Mouse (Mus musculus): ENCODE measurements at regions not wholly inside any gene's neighbourhood (a gene's known extent, or its start where the extent isn't known, plus 50 kb on each side); places are given as distances from the start of the nearest gene placed in this dataset.

GRCm38 (mm10) chr11:31282136-31282535, 87.7 kb downstream of the Stc2 start:
- Histone ChIP-seq H3K9me3 (ENCODE audit: low read length) (no peaks in the 10 kb centered on the region), H3K27me3 (ENCODE audit: insufficient read depth, low read length) (no peaks in the 10 kb centered on the region), H3K4me3 (ENCODE audit: low read length) (no peak overlapping the region), H3K9ac (replicated peaks; ENCODE audit: low read length) (no peak overlapping the region), H3K27ac (no peak overlapping the region), H3K4me1 (ENCODE audit: insufficient read depth, low read length) (no peaks in the 10 kb centered on the region), H3K36me3 (ENCODE audit: insufficient read depth, low read length) (no peaks in the 10 kb centered on the region), H3K4me2 (ENCODE audit: low read depth, low read length) (no peak overlapping the region)
- DNase-seq (ENCODE audit: low spot score) (peak; percentile 26), ATAC-seq (no peak)
- no peak for TF ChIP-seq CTCF (IDR thresholded peaks at IDR 0.05; ENCODE audit: low read depth)
- 37% methylated on average over 2 of the region's 2 CpGs for WGBS

DNA sequence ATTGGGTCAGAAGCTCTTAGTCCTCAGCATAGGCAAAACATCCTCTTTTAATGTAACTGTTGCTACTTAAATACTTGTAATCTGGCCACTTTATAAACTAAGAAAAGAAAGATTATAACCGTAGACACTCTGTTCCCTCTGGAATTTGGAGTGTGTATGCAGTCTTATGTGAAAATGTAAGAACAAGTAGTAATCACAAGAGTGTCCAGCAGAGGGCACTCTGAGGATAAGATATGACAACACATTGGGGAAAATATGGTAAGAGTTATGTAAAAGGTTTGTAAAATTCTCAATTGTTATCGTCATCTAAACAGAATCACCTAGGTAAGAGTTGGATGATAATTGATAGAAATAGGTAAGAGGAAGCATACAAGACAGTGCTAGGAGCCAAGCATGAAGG, 66.2 kb upstream of the Gm17332 start:
- 22% methylated on average over 2 of the region's 2 CpGs for WGBS
- Histone ChIP-seq H3K9me3 (ENCODE audit: low read length) (no peaks in the 10 kb centered on the region), H3K27ac (no peak overlapping the region), H3K4me3 (ENCODE audit: low read length) (no peak overlapping the region), H3K27me3 (ENCODE audit: insufficient read depth, low read length) (no peaks in the 10 kb centered on the region), H3K4me2 (ENCODE audit: low read depth, low read length) (no peak overlapping the region), H3K36me3 (ENCODE audit: insufficient read depth, low read length) (no peaks in the 10 kb centered on the region), H3K9ac (replicated peaks; ENCODE audit: low read length) (no peak overlapping the region), H3K4me1 (ENCODE audit: insufficient read depth, low read length) (no peaks in the 10 kb centered on the region)
- peak; percentile 56; the same call in 1 of the 2 replicates for ATAC-seq
- DNase-seq (ENCODE audit: low spot score), result peak; percentile 93
- TF ChIP-seq CTCF (IDR thresholded peaks at IDR 0.05; ENCODE audit: low read depth), result peak; percentile 79
